Mouse (Mus musculus) stomach, embryonic 14.5 days (tissue): ENCODE data around the gene Kcnma1. TPM values are rescaled to one million over a fixed set of nuclear protein-coding genes. Genes with fewer than 3 reads are reported as not detected.

Experiments
- ATAC-seq: fragments of 200-750 bp; cut with Nextera tagmentation; 2 replicates; pipeline ENCODE4 v1.8.0; 2017; ENCODE audit warnings: low read depth, moderate TSS enrichment; ENCODE audit not compliant: insufficient number of reproducible peaks, insufficient read depth, low FRiP score
- H3K27ac ChIP-seq: fragments of 300-500 bp; sonication (generic); 2 replicates; pipeline ENCODE4 v1.5.1; 2014; ENCODE audit warnings: mild to moderate bottlenecking, low read length, moderate library complexity, mixed read lengths
- H3K27me3 ChIP-seq: fragments of 300-500 bp; sonication (generic); 2 replicates; pipeline ENCODE4 v1.6.1; 2014; ENCODE audit warnings: low read length, control low read depth, mixed read lengths; ENCODE audit not compliant: control insufficient read depth, insufficient read depth
- H3K36me3 ChIP-seq: fragments of 300-500 bp; sonication (generic); 2 replicates; pipeline ENCODE4 v1.6.1; 2014; ENCODE audit warnings: mild to moderate bottlenecking, control low read depth, low read length, moderate library complexity, mixed read lengths; ENCODE audit not compliant: control insufficient read depth, insufficient read depth
- H3K4me1 ChIP-seq: fragments of 300-500 bp; sonication (generic); 2 replicates; pipeline ENCODE4 v1.6.1; 2014; ENCODE audit warnings: low read length, control low read depth, mixed read lengths; ENCODE audit not compliant: control insufficient read depth, insufficient read depth
- H3K4me2 ChIP-seq: fragments of 300-500 bp; sonication (generic); replicated peaks from 2 replicates; pipeline ENCODE4 v1.6.1; 2014; ENCODE audit warnings: low read depth, low read length, control low read depth
- H3K4me3 ChIP-seq: fragments of 300-500 bp; sonication (generic); 2 replicates; pipeline ENCODE4 v1.5.1; 2014; ENCODE audit warnings: low read depth, low read length, control low read depth
- H3K9ac ChIP-seq: fragments of 300-500 bp; sonication (generic); replicated peaks from 2 replicates; pipeline ENCODE4 v1.6.1; 2014; ENCODE audit warnings: low read depth, mild to moderate bottlenecking, control low read depth, low read length, moderate library complexity, mixed read lengths
- H3K9me3 ChIP-seq: fragments of 300-500 bp; sonication (generic); 2 replicates; pipeline ENCODE4 v1.6.1; 2016; ENCODE audit warnings: low read depth, low read length, control low read depth; ENCODE audit not compliant: control insufficient read depth
- WGBS: fragments of 180-500 bp; shearing (Covaris S2); extraction: QIAGEN DNeasy Blood & Tissue Kit; methylation state at CpG from one replicate; pipeline ENCODE4 v1.1.7; 2014; 5-methylcytosine and 5-hydroxymethylcytosine counted together
- polyA plus RNA-seq: library from polyadenylated mRNA; unstranded; fragments of >200 nt; fragmentation: Nextera tagmentation; extraction: Ambion mirVana; gene quantifications from 2 replicates; pipeline ENCODE4 v1.2.1, GENCODE M21; 2014

Gene Kcnma1
- polyA plus RNA-seq, 1 experiment from 2014 or later = 14.4 TPM

GRCm38 (mm10) chr14:23418955-23419354, 595.3 kb downstream of the Kcnma1 start:
- Histone ChIP-seq H3K9me3 (no peaks in the 10 kb centered on the region), H3K4me2 (no peak overlapping the region), H3K27me3 (no peaks in the 10 kb centered on the region), H3K27ac (no peak overlapping the region), H3K4me1 (no peaks in the 10 kb centered on the region), H3K36me3 (no peaks in the 10 kb centered on the region), H3K9ac (no peak overlapping the region), H3K4me3 (no peak overlapping the region)
- WGBS = 89% methylated on average over 3 of the region's 3 CpGs
- no peak for ATAC-seq

- no peaks in the 10 kb centered on the region for H3K36me3 ChIP-seq
- 91% methylated on average over 2 of the region's 2 CpGs for WGBS
- no peaks in the 10 kb centered on the region for H3K27me3 ChIP-seq
- no peak overlapping the region for H3K9ac ChIP-seq
- no peak for ATAC-seq
- H3K9me3 ChIP-seq = no peaks in the 10 kb centered on the region
- no peaks in the 10 kb centered on the region for H3K4me1 ChIP-seq
- no peak overlapping the region for H3K4me2 ChIP-seq
- H3K27ac ChIP-seq = no peak overlapping the region
- no peak overlapping the region for H3K4me3 ChIP-seq
Measured at GRCm38 (mm10) chr14:23407051-23407450, 607.2 kb downstream of the Kcnma1 start.

- WGBS = 10% methylated on average over 6 of the region's 6 CpGs
- no peak overlapping the region for H3K4me2 ChIP-seq
- peak; percentile 75; the same call in 1 of the 2 replicates for ATAC-seq
- no peak overlapping the region for H3K9ac ChIP-seq
- no peaks in the 10 kb centered on the region for H3K36me3 ChIP-seq
- H3K4me3 ChIP-seq = no peak overlapping the region
- no peaks in the 10 kb centered on the region for H3K9me3 ChIP-seq
- H3K27ac ChIP-seq = no peak overlapping the region; the same call in 1 of the 2 replicates
- 0 out of 2 replicates have a peak, but pooled peaks cover 3% of the 10 kb centered on the region for H3K4me1 ChIP-seq
- no peaks in the 10 kb centered on the region for H3K27me3 ChIP-seq
Measured at GRCm38 (mm10) chr14:23400777-23401469, 613.4 kb downstream of the Kcnma1 start.

- H3K4me1 ChIP-seq = 0 out of 2 replicates have a peak, but pooled peaks cover 3% of the 10 kb centered on the region
- H3K36me3 ChIP-seq = no peaks in the 10 kb centered on the region
- no peaks in the 10 kb centered on the region for H3K9me3 ChIP-seq
- no peak overlapping the region for H3K4me3 ChIP-seq
- H3K27ac ChIP-seq = no peak overlapping the region
- no peak for ATAC-seq
- 88% methylated on average over 1 of the region's 1 CpGs for WGBS
- H3K27me3 ChIP-seq = no peaks in the 10 kb centered on the region
- no peak overlapping the region for H3K9ac ChIP-seq
- no peak overlapping the region for H3K4me2 ChIP-seq
Measured at GRCm38 (mm10) chr14:23397642-23398041, 616.6 kb downstream of the Kcnma1 start.

GRCm38 (mm10) chr14:23391566-23391965, 622.7 kb downstream of the Kcnma1 start:
- 60% methylated on average over 3 of the region's 3 CpGs for WGBS

GRCm38 (mm10) chr14:23390768-23391167, 623.5 kb downstream of the Kcnma1 start:
- Histone ChIP-seq H3K27me3 (no peaks in the 10 kb centered on the region), H3K4me3 (no peak overlapping the region), H3K27ac (no peak overlapping the region), H3K9me3 (no peaks in the 10 kb centered on the region), H3K4me1 (0 out of 2 replicates have a peak, but pooled peaks cover 5% of the 10 kb centered on the region), H3K36me3 (no peaks in the 10 kb centered on the region), H3K4me2 (no peak overlapping the region), H3K9ac (no peak overlapping the region)
- WGBS = 65% methylated on average over 5 of the region's 5 CpGs
- ATAC-seq = no peak

More at GRCm38 (mm10) chr14:23391566-23391965, 622.7 kb downstream of the Kcnma1 start:
- H3K36me3 ChIP-seq = no peaks in the 10 kb centered on the region
- no peak overlapping the region for H3K9ac ChIP-seq
- no peak for ATAC-seq
- H3K4me1 ChIP-seq = 0 out of 2 replicates have a peak, but pooled peaks cover 5% of the 10 kb centered on the region
- H3K27ac ChIP-seq = no peak overlapping the region
- H3K9me3 ChIP-seq = no peaks in the 10 kb centered on the region
- H3K4me3 ChIP-seq = no peak overlapping the region
- H3K27me3 ChIP-seq = no peaks in the 10 kb centered on the region
- no peak overlapping the region for H3K4me2 ChIP-seq

GRCm38 (mm10) chr14:23390161-23390560, 624.1 kb downstream of the Kcnma1 start:
- Histone ChIP-seq H3K9ac (no peak overlapping the region), H3K36me3 (no peaks in the 10 kb centered on the region), H3K4me2 (no peak overlapping the region), H3K4me1 (0 out of 2 replicates have a peak, but pooled peaks cover 5% of the 10 kb centered on the region), H3K27me3 (no peaks in the 10 kb centered on the region), H3K4me3 (no peak overlapping the region), H3K9me3 (no peaks in the 10 kb centered on the region), H3K27ac (no peak overlapping the region)
- no peak for ATAC-seq
- WGBS = 48% methylated on average over 4 of the region's 4 CpGs

- Histone ChIP-seq H3K4me3 (no peak overlapping the region), H3K27me3 (no peaks in the 10 kb centered on the region), H3K4me2 (no peak overlapping the region), H3K36me3 (no peaks in the 10 kb centered on the region), H3K27ac (no peak overlapping the region), H3K4me1 (0 out of 2 replicates have a peak, but pooled peaks cover 5% of the 10 kb centered on the region), H3K9ac (no peak overlapping the region), H3K9me3 (no peaks in the 10 kb centered on the region)
- no peak for ATAC-seq
- 96% methylated on average over 3 of the region's 3 CpGs for WGBS
Measured at GRCm38 (mm10) chr14:23386786-23387185, 627.5 kb downstream of the Kcnma1 start.
